Mouse (Mus musculus) myocyte (in vitro differentiated cells): Measurements from ENCODE around the gene Bst2. TPM values are rescaled to one million over a fixed set of nuclear protein-coding genes. Genes with fewer than 3 reads are reported as not detected.
"Not testable (repeated sequence)": the region's sequence is repeated elsewhere in the genome, so short reads cannot be mapped to it uniquely, and the experiment has no call there.

ENCODE experiments used
- H3K27me3 ChIP-seq: one replicate; pipeline ENCODE4 v1.6.1; 2011; ENCODE audit not compliant: control insufficient read depth, insufficient read depth, insufficient read length
- H3K36me3 ChIP-seq: one replicate; pipeline ENCODE4 v1.6.1; 2011; ENCODE audit not compliant: control insufficient read depth, insufficient read depth
- H3K4me2 ChIP-seq: one replicate; pipeline ENCODE4 v1.6.1; 2011; ENCODE audit warnings: low read depth, control low read depth
- H3K4me3 ChIP-seq: one replicate; pipeline ENCODE4 v1.5.1; 2011; ENCODE audit warnings: mild to moderate bottlenecking, control low read depth, moderate library complexity
- H3K79me2 ChIP-seq: one replicate; pipeline ENCODE4 v1.6.1; 2011; ENCODE audit not compliant: control insufficient read depth, insufficient read depth
- H3ac ChIP-seq: one replicate; pipeline ENCODE4 v1.6.1; 2011; ENCODE audit not compliant: control insufficient read depth, insufficient read length
- CEBPB ChIP-seq: IDR thresholded peaks from 2 replicates; pipeline ENCODE4 v1.6.1; 2011; ENCODE audit warnings: mild to moderate bottlenecking, moderate library complexity; ENCODE audit not compliant: poor library complexity, insufficient read depth, severe bottlenecking
- E2F4 ChIP-seq: IDR thresholded peaks from one replicate; pipeline ENCODE4 v1.6.1; 2011; ENCODE audit warnings: mild to moderate bottlenecking, control low read depth, moderate library complexity; ENCODE audit not compliant: insufficient read depth
- MAX ChIP-seq: IDR thresholded peaks from one replicate; pipeline ENCODE4 v1.6.1; 2011; ENCODE audit warnings: low read depth, mild to moderate bottlenecking, control low read depth
- MYOD1 ChIP-seq, 3 experiments: IDR thresholded peaks; one replicate each; pipeline ENCODE4 v1.6.1; 2011; ENCODE audit warnings: control low read depth in 2 of 3, low read depth in 2 of 3, mild to moderate bottlenecking in 2 of 3, moderate library complexity in 1 of 3; ENCODE audit not compliant: insufficient read length in 2 of 3, control insufficient read depth in 1 of 3
- MYOG ChIP-seq, 3 experiments: IDR thresholded peaks; one replicate each; pipeline ENCODE4 v1.6.1; 2011; ENCODE audit warnings: control low read depth in 2 of 3, low read depth in 2 of 3, mild to moderate bottlenecking in 2 of 3; ENCODE audit not compliant: insufficient read length in 2 of 3, control insufficient read depth in 1 of 3, insufficient read depth in 1 of 3
- POLR2A ChIP-seq: IDR thresholded peaks from one replicate; pipeline ENCODE4 v1.6.1; 2011; ENCODE audit warnings: low read depth, mild to moderate bottlenecking, control low read depth, moderate library complexity; ENCODE audit not compliant: insufficient read length
- POLR2AphosphoS2 ChIP-seq: IDR thresholded peaks from one replicate; pipeline ENCODE4 v1.6.1; 2011; ENCODE audit warnings: low read depth, control low read depth; ENCODE audit not compliant: insufficient read length
- REST ChIP-seq: IDR thresholded peaks from one replicate; pipeline ENCODE4 v1.6.1; 2011; ENCODE audit warnings: mild to moderate bottlenecking, control low read depth, moderate library complexity; ENCODE audit not compliant: insufficient read depth, insufficient read length
- SRF ChIP-seq: IDR thresholded peaks from one replicate; pipeline ENCODE4 v1.6.1; 2011; ENCODE audit warnings: low read depth; ENCODE audit not compliant: control insufficient read depth, insufficient read length
- TCF12 ChIP-seq: IDR thresholded peaks from one replicate; pipeline ENCODE4 v1.6.1; 2011; ENCODE audit warnings: mild to moderate bottlenecking, control low read depth; ENCODE audit not compliant: poor library complexity, insufficient read depth, severe bottlenecking
- TCF3 ChIP-seq: IDR thresholded peaks from one replicate; pipeline ENCODE4 v1.6.1; 2011; ENCODE audit warnings: low read depth, control low read depth; ENCODE audit not compliant: insufficient read length
- USF1 ChIP-seq: IDR thresholded peaks from one replicate; pipeline ENCODE4 v1.6.1; 2011; ENCODE audit warnings: low read depth, mild to moderate bottlenecking, control low read depth, moderate library complexity
- polyA plus RNA-seq: library from polyadenylated mRNA; unstranded; fragments of >200 nt; fragmentation: generic; extraction: Trizol; gene quantifications from one replicate; pipeline ENCODE4 v1.2.1, GENCODE M21; 2012; ENCODE audit warnings: missing spikeins

Bst2 gene
- polyA plus RNA-seq, 1 experiment: 33.9 TPM

- H3K79me2 ChIP-seq: no peaks in the 10 kb centered on the region
These were observed 5.5 kb upstream of the Bst2 start, which contains the start of gene Mvb12a for GRCm38 (mm10) chr8:71542632-71543343. TSS of gene Mvb12a (plus strand) at chr8:71542922.

GRCm38 (mm10) chr8:71535663-71536062 is 1.6 kb downstream of the Bst2 start:
- no peaks in the 10 kb centered on the region for H3K79me2 ChIP-seq
- no peak overlapping the region for H3K4me3 ChIP-seq
- no peaks in the 10 kb centered on the region for H3K36me3 ChIP-seq
- no peak for TF ChIP-seq POLR2AphosphoS2
- TF ChIP-seq REST: no peak
- TF ChIP-seq E2F4: no peak
- TF ChIP-seq CEBPB: no peak
- no peak for TF ChIP-seq MAX
- no peak for TF ChIP-seq SRF
- no peak for TF ChIP-seq TCF3
- TF ChIP-seq POLR2A: no peak
- peak in 1 of 3 experiments; percentile 30 for TF ChIP-seq MYOD1 (IDR thresholded peaks at IDR 0.05; ENCODE audit: control insufficient read depth in 1 of 3, insufficient read length in 2 of 3, low read depth in 2 of 3)
- TF ChIP-seq TCF12: no peak
- no peak for TF ChIP-seq USF1
- peak in 1 of 3 experiments; percentile 51 for TF ChIP-seq MYOG (IDR thresholded peaks at IDR 0.05; ENCODE audit: control insufficient read depth in 1 of 3, insufficient read depth in 1 of 3, insufficient read length in 2 of 3, low read depth in 2 of 3)
- H3K4me2 ChIP-seq: no peak overlapping the region
- no peaks in the 10 kb centered on the region for H3K27me3 ChIP-seq
- no peak overlapping the region for H3ac ChIP-seq

More at GRCm38 (mm10) chr8:71542632-71543343, 5.5 kb upstream of the Bst2 start, which contains the start of gene Mvb12a:
- no peaks in the 10 kb centered on the region for H3K27me3 ChIP-seq
- H3K36me3 ChIP-seq: no peaks in the 10 kb centered on the region
- peak within 1 kb of the TSS; percentile 29 for H3ac ChIP-seq
- H3K4me3 ChIP-seq: peak within 1 kb of the TSS; percentile 43
- peak within 1 kb of the TSS; percentile 66 for H3K4me2 ChIP-seq
- TF ChIP-seq USF1 (peak; percentile 64), TCF12 (no peak), MAX (no peak), TCF3 (no peak), POLR2A (peak; percentile 29)

GRCm38 (mm10) chr8:71534263-71534810 is 2.9 kb downstream of the Bst2 start:
- no peak for TF ChIP-seq E2F4
- no peak for TF ChIP-seq MAX
- TF ChIP-seq REST: no peak
- TF ChIP-seq MYOG (IDR thresholded peaks at IDR 0.05; ENCODE audit: control insufficient read depth in 1 of 3, insufficient read depth in 1 of 3, insufficient read length in 2 of 3, low read depth in 2 of 3): no peak
- no peak for TF ChIP-seq POLR2A
- no peak for TF ChIP-seq MYOD1 (IDR thresholded peaks at IDR 0.05; ENCODE audit: control insufficient read depth in 1 of 3, insufficient read length in 2 of 3, low read depth in 2 of 3)
- TF ChIP-seq TCF3: no peak
- no peak for TF ChIP-seq TCF12
- no peak for TF ChIP-seq CEBPB
- TF ChIP-seq SRF: no peak
- no peak for TF ChIP-seq POLR2AphosphoS2
- no peak for TF ChIP-seq USF1

GRCm38 (mm10) chr8:71530735-71531467 is 6.4 kb downstream of the Bst2 start:
- not testable (repeated sequence) for H3K79me2 ChIP-seq, H3ac ChIP-seq, H3K36me3 ChIP-seq

More at GRCm38 (mm10) chr8:71534263-71534810, 2.9 kb downstream of the Bst2 start:
- Histone ChIP-seq H3K27me3 (no peaks in the 10 kb centered on the region), H3K4me3 (no peak overlapping the region), H3K4me2 (no peak overlapping the region), H3ac (no peak overlapping the region), H3K79me2 (no peaks in the 10 kb centered on the region), H3K36me3 (no peaks in the 10 kb centered on the region)

More at GRCm38 (mm10) chr8:71530735-71531467, 6.4 kb downstream of the Bst2 start:
- H3K4me3 ChIP-seq, H3K4me2 ChIP-seq, H3K27me3 ChIP-seq: not testable (repeated sequence)
